ENCODE assay signal across 21 mouse cellular contexts in genomic region chr14:75185796-75186594, GRCm38 (mm10). TPM values are rescaled to one million over a fixed set of nuclear protein-coding genes. Genes with fewer than 3 reads are reported as not detected.
A peak's percentile ranks its signal among the peaks of the same experiment; 100 is the strongest.
DNase-seq lines count a peak whose midpoint lies in the region; ATAC-seq lines count a peak whose summit lies in the region.
"Had no signal": no experiment of that assay in that cellular context is flagged by ENCODE, and none has a peak within 500 bp of the region (broad histone marks: within the 10 kb centered on the region; RNA-seq: fewer than 3 reads in every experiment).

No protein-coding gene starts in this region.

- peak; percentile 61 for ATAC-seq in liver, embryonic 11.5 days (replicated peaks; ENCODE audit: low FRiP score)
- peak; percentile 72 for ATAC-seq in megakaryocyte-erythroid progenitor cell, adult 5-6 weeks (replicated peaks; ENCODE audit: low FRiP score, low TSS enrichment, poor library complexity, severe bottlenecking)
- ATAC-seq: forebrain, embryonic 13.5 days; midbrain, embryonic 16.5 days had no signal

- H3K9me3 ChIP-seq in liver, embryonic 11.5 days (ENCODE audit: control insufficient read depth, low read length): no peaks in the 10 kb centered on the region
- H3K9me3 ChIP-seq: embryonic facial prominence, embryonic 15.5 days; forebrain, embryonic 13.5 days; heart, embryonic 15.5 days; lung, embryonic 15.5 days had no signal

- H3K36me3 ChIP-seq in liver, embryonic 11.5 days (ENCODE audit: control insufficient read depth, insufficient read depth, low read length): no peaks in the 10 kb centered on the region
- H3K36me3 ChIP-seq: embryonic facial prominence, embryonic 15.5 days; heart, embryonic 15.5 days; lung, embryonic 15.5 days had no signal

- H3K27ac ChIP-seq in liver, embryonic 11.5 days (ENCODE audit: low read depth, low read length): peak overlapping the region; percentile 5; the same call in 1 of the 2 replicates
- H3K27ac ChIP-seq: embryonic facial prominence, embryonic 15.5 days; forebrain, embryonic 13.5 days; heart, embryonic 15.5 days; hindbrain, embryonic 14.5 days; lung, embryonic 15.5 days; stomach, postnatal 0 days had no signal

- peak; percentile 30 to 37 for DNase-seq in B cell, adult 2 months
- DNase-seq in MEL-GATA-1-ER (ENCODE audit: extremely low read depth, low read depth): peak; percentile 66
- no peak for DNase-seq in liver, embryonic 11.5 days (ENCODE audit: low spot score)
- no peak for DNase-seq in kidney, postnatal 10 days
- no peak for DNase-seq in frontal cortex, postnatal 25 days (ENCODE audit: low spot score in 2 of 2)
- no peak for DNase-seq in cerebellum, adult 9-11 months
- DNase-seq: cerebellum, postnatal 36 days; right cerebral cortex, postnatal 14 days; thymus, postnatal 4 days had no signal

- peaks cover 27% of the 10 kb centered on the region for H3K4me1 ChIP-seq in liver, embryonic 11.5 days (replicated peaks; ENCODE audit: control insufficient read depth, insufficient read depth, low read length)
- H3K4me1 ChIP-seq: embryonic facial prominence, embryonic 15.5 days; forebrain, embryonic 13.5 days; lung, embryonic 15.5 days had no signal

- H3K9ac ChIP-seq in liver, embryonic 11.5 days (ENCODE audit: low read depth, low read length): 0 out of 2 replicates have a peak overlapping the region, but pooled peaks have one; percentile 9
- H3K9ac ChIP-seq: embryonic facial prominence, embryonic 15.5 days; forebrain, embryonic 13.5 days; heart, embryonic 15.5 days; hindbrain, embryonic 14.5 days; lung, embryonic 15.5 days had no signal

- no peak overlapping the region for H3K4me3 ChIP-seq in liver, embryonic 11.5 days (ENCODE audit: low read depth, low read length)
- H3K4me3 ChIP-seq: embryonic facial prominence, embryonic 15.5 days; forebrain, embryonic 13.5 days; heart, embryonic 15.5 days; lung, embryonic 15.5 days had no signal

- H3K4me2 ChIP-seq in liver, embryonic 11.5 days: peak overlapping the region; percentile 29; the same call in 1 of the 2 replicates
- H3K4me2 ChIP-seq: embryonic facial prominence, embryonic 15.5 days; forebrain, embryonic 13.5 days; heart, embryonic 15.5 days; hindbrain, embryonic 14.5 days; lung, embryonic 15.5 days had no signal

- 22% methylated on average over 5 of the region's 5 CpGs for WGBS in liver, embryonic 11.5 days

- H3K27me3 ChIP-seq in liver, embryonic 11.5 days (replicated peaks; ENCODE audit: control insufficient read depth, insufficient read depth, low read length): no peaks in the 10 kb centered on the region
- H3K27me3 ChIP-seq: embryonic facial prominence, embryonic 15.5 days; forebrain, embryonic 13.5 days; heart, embryonic 15.5 days; lung, embryonic 15.5 days had no signal

RNA-seq across cellular contexts. Expression of gene Lcp1, which starts 55.1 kb away (rescaled TPM):
- 44.3 and 50.4 TPM in 2 replicates for polyA plus RNA-seq in liver, embryonic 11.5 days (2014; fragmentation: Nextera tagmentation; extraction: Ambion mirVana)
- 21.1 and 39.8 TPM in 2 replicates for total RNA-seq in megakaryocyte-erythroid progenitor cell, adult 5-6 weeks (2014; fragmentation: Nextera tagmentation)
- 29.1 and 29.8 TPM in 2 replicates for total RNA-seq in megakaryocyte-erythroid progenitor cell, adult 5-6 weeks (2017)

RNA-seq across cellular contexts. Expression of gene Lrrc63, which starts 55.3 kb away (rescaled TPM):
- 0.06 TPM in 1 of 2 replicates, not detected in the other for polyA plus RNA-seq in liver, embryonic 11.5 days (2014; fragmentation: Nextera tagmentation; extraction: Ambion mirVana)
- not detected in 2 replicates for total RNA-seq in megakaryocyte-erythroid progenitor cell, adult 5-6 weeks (2014; fragmentation: Nextera tagmentation)
- not detected in 2 replicates for total RNA-seq in megakaryocyte-erythroid progenitor cell, adult 5-6 weeks (2017)
- total RNA-seq: gastrocnemius, adult 18-20 months; layer of hippocampus, adult 8-10 months; left cerebral cortex, postnatal 25 days had no signal
- polyA plus RNA-seq: embryonic facial prominence, embryonic 15.5 days; heart, embryonic 15.5 days; hindbrain, embryonic 14.5 days; kidney, embryonic 14.5 days; lung, embryonic 15.5 days; midbrain, embryonic 16.5 days; stomach, postnatal 0 days had no signal

RNA-seq across cellular contexts. Expression of gene Cpb2, which starts 56.1 kb away (rescaled TPM):
- 44.2 and 44.5 TPM in 2 replicates for polyA plus RNA-seq in liver, embryonic 11.5 days (2014; fragmentation: Nextera tagmentation; extraction: Ambion mirVana)
- not detected in 2 replicates for total RNA-seq in megakaryocyte-erythroid progenitor cell, adult 5-6 weeks (2014; fragmentation: Nextera tagmentation)
- not detected in 2 replicates for total RNA-seq in megakaryocyte-erythroid progenitor cell, adult 5-6 weeks (2017)
- total RNA-seq: gastrocnemius, adult 18-20 months; layer of hippocampus, adult 8-10 months; left cerebral cortex, postnatal 25 days had no signal
- polyA plus RNA-seq: embryonic facial prominence, embryonic 15.5 days; lung, embryonic 15.5 days; midbrain, embryonic 16.5 days had no signal

Comparison
In these comparisons a context has a peak if more than half of its experiments do, and no peak if none do; other contexts are left out.
1. DNase-seq: peak in B cell, adult 2 months (2 of 2) and MEL-GATA-1-ER (single experiment); none in liver, embryonic 11.5 days (single experiment), kidney, postnatal 10 days (single experiment), frontal cortex, postnatal 25 days (0 of 2) and cerebellum, adult 9-11 months (single experiment).